Mouse (Mus musculus): ENCODE measurements at regions not wholly inside any gene's neighbourhood (a gene's known extent, or its start where the extent isn't known, plus 50 kb on each side); places are given as distances from the start of the nearest gene placed in this dataset.

DNA sequence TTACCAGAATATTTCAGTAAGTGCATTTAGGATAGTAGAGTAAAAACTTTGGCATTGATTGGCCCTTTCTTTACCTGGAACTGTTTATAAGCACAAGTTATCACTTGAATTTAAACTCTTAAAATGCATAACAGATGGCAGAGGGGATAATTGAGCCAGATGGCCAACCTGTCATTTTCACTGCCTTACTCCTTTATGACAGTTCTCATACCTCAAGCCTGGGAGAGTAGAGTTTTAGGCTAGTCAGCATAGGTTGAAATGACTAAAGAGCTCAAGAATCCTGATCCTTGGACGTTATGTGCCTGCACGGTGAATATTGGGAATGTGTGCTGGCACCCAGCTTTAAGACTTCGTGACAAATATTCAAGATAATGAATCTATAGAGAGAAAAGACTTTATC lies 369.1 kb upstream of the Slc35b3 start:
- Histone ChIP-seq H3K27me3 (replicated peaks; ENCODE audit: control insufficient read depth, insufficient read depth, low read length) (no peaks in the 10 kb centered on the region), H3K9ac (ENCODE audit: low read length) (no peak overlapping the region), H3K4me3 (ENCODE audit: low read depth, low read length) (no peak overlapping the region), H3K27ac (ENCODE audit: low read depth, low read length) (no peak overlapping the region), H3K4me2 (ENCODE audit: low read length) (no peak overlapping the region), H3K4me1 (ENCODE audit: control insufficient read depth, insufficient read depth, low read length) (no peaks in the 10 kb centered on the region), H3K9me3 (replicated peaks; ENCODE audit: control insufficient read depth, low read length) (no peaks in the 10 kb centered on the region), H3K36me3 (ENCODE audit: control insufficient read depth, insufficient read depth, low read length) (no peaks in the 10 kb centered on the region)
- no peak for DNase-seq (ENCODE audit: low spot score)
- 88% methylated on average over 3 of the region's 3 CpGs for WGBS
- no peak for ATAC-seq

DNA sequence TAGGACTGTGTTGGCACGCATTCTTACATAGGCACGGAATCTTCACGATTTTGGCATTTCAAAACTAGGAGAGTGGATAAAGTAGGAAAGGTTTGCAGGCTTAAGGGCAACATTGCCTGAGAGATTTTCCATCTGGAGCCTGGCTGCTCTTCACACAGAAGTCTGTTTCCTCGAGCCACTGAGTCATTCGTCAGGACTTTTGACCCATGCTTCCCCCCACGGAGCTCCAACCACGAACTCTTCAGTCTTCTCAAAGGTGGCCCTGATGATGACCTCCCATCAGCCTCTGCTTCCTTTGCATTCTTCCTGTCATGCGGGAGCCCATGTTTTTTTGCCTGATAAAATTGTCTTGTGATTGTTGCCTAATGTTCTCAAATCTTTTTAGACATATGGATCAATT lies 365.5 kb upstream of the Slc35b3 start:
- no peaks in the 10 kb centered on the region for H3K36me3 ChIP-seq (ENCODE audit: control insufficient read depth, insufficient read depth, low read length)
- H3K9me3 ChIP-seq (replicated peaks; ENCODE audit: control insufficient read depth, low read length): no peaks in the 10 kb centered on the region
- no peak overlapping the region for H3K9ac ChIP-seq (ENCODE audit: low read length)
- no peak overlapping the region for H3K4me3 ChIP-seq (ENCODE audit: low read depth, low read length)
- ATAC-seq (no peak), DNase-seq (ENCODE audit: low spot score) (no peak)
- no peak overlapping the region for H3K27ac ChIP-seq (ENCODE audit: low read depth, low read length)
- H3K4me2 ChIP-seq (ENCODE audit: low read length): no peak overlapping the region
- 88% methylated on average over 8 of the region's 8 CpGs for WGBS
- no peaks in the 10 kb centered on the region for H3K4me1 ChIP-seq (ENCODE audit: control insufficient read depth, insufficient read depth, low read length)
- no peaks in the 10 kb centered on the region for H3K27me3 ChIP-seq (replicated peaks; ENCODE audit: control insufficient read depth, insufficient read depth, low read length)

- no peaks in the 10 kb centered on the region for H3K36me3 ChIP-seq (ENCODE audit: control insufficient read depth, insufficient read depth, low read length)
- ATAC-seq: no peak
- H3K9me3 ChIP-seq (replicated peaks; ENCODE audit: control insufficient read depth, low read length): no peaks in the 10 kb centered on the region
- no peaks in the 10 kb centered on the region for H3K27me3 ChIP-seq (replicated peaks; ENCODE audit: control insufficient read depth, insufficient read depth, low read length)
- no peak overlapping the region for H3K4me3 ChIP-seq (ENCODE audit: low read depth, low read length)
- 95% methylated on average over 3 of the region's 3 CpGs for WGBS
- H3K27ac ChIP-seq (ENCODE audit: low read depth, low read length): no peak overlapping the region
- H3K4me1 ChIP-seq (ENCODE audit: control insufficient read depth, insufficient read depth, low read length): no peaks in the 10 kb centered on the region
- no peak overlapping the region for H3K4me2 ChIP-seq (ENCODE audit: low read length)
- no peak for DNase-seq (ENCODE audit: low spot score)
- H3K9ac ChIP-seq (ENCODE audit: low read length): no peak overlapping the region
Measured at GRCm38 (mm10) chr13:39321111-39321510, 360.4 kb upstream of the Slc35b3 start.

DNA sequence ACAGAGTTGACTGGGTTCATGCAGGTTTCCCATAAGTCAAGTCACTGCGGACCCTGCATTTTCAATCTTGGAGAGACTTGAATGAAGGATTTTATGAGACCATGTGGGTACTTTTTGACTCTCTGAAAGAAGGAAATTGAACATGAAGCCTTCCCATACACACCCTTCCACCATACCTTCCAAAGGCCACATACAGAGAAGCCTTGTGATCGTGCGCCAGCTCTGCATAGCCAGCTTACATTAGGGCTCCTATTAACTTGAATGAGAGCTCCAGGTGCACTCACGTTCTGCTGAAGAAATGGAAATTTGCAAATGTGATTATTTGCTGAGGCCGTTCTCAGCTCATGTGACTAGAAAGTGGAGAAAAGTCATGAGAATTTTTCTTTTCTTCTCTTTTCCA lies 349.1 kb upstream of the Slc35b3 start:
- Histone ChIP-seq H3K4me2 (ENCODE audit: low read length) (no peak overlapping the region), H3K4me3 (ENCODE audit: low read depth, low read length) (no peak overlapping the region), H3K27me3 (replicated peaks; ENCODE audit: control insufficient read depth, insufficient read depth, low read length) (no peaks in the 10 kb centered on the region), H3K4me1 (ENCODE audit: control insufficient read depth, insufficient read depth, low read length) (no peaks in the 10 kb centered on the region), H3K36me3 (ENCODE audit: control insufficient read depth, insufficient read depth, low read length) (no peaks in the 10 kb centered on the region), H3K27ac (ENCODE audit: low read depth, low read length) (no peak overlapping the region), H3K9ac (ENCODE audit: low read length) (no peak overlapping the region), H3K9me3 (replicated peaks; ENCODE audit: control insufficient read depth, low read length) (no peaks in the 10 kb centered on the region)
- no peak for DNase-seq (ENCODE audit: low spot score)
- ATAC-seq: no peak
- 91% methylated on average over 5 of the region's 5 CpGs for WGBS

- ATAC-seq (no peak), DNase-seq (ENCODE audit: low spot score) (peak; percentile 28)
- 81% methylated on average over 9 of the region's 9 CpGs for WGBS
- no peak overlapping the region for H3K27ac ChIP-seq (ENCODE audit: low read depth, low read length)
- no peak overlapping the region for H3K9ac ChIP-seq (ENCODE audit: low read length)
- H3K4me3 ChIP-seq (ENCODE audit: low read depth, low read length): no peak overlapping the region
- H3K4me2 ChIP-seq (ENCODE audit: low read length): no peak overlapping the region
- no peaks in the 10 kb centered on the region for H3K27me3 ChIP-seq (replicated peaks; ENCODE audit: control insufficient read depth, insufficient read depth, low read length)
- H3K4me1 ChIP-seq (ENCODE audit: control insufficient read depth, insufficient read depth, low read length): no peaks in the 10 kb centered on the region
- H3K36me3 ChIP-seq (ENCODE audit: control insufficient read depth, insufficient read depth, low read length): no peaks in the 10 kb centered on the region
- no peaks in the 10 kb centered on the region for H3K9me3 ChIP-seq (replicated peaks; ENCODE audit: control insufficient read depth, low read length)
Measured at GRCm38 (mm10) chr13:39307845-39308244, 347.2 kb upstream of the Slc35b3 start.

GRCm38 (mm10) chr13:39306851-39307250 lies 346.2 kb upstream of the Slc35b3 start:
- Histone ChIP-seq H3K27me3 (replicated peaks; ENCODE audit: control insufficient read depth, insufficient read depth, low read length) (no peaks in the 10 kb centered on the region), H3K9me3 (replicated peaks; ENCODE audit: control insufficient read depth, low read length) (no peaks in the 10 kb centered on the region), H3K4me2 (ENCODE audit: low read length) (no peak overlapping the region), H3K4me3 (ENCODE audit: low read depth, low read length) (no peak overlapping the region), H3K4me1 (ENCODE audit: control insufficient read depth, insufficient read depth, low read length) (no peaks in the 10 kb centered on the region), H3K27ac (ENCODE audit: low read depth, low read length) (no peak overlapping the region), H3K9ac (ENCODE audit: low read length) (no peak overlapping the region), H3K36me3 (ENCODE audit: control insufficient read depth, insufficient read depth, low read length) (no peaks in the 10 kb centered on the region)
- ATAC-seq: no peak
- DNase-seq (ENCODE audit: low spot score): no peak
- 91% methylated on average over 3 of the region's 3 CpGs for WGBS

DNA sequence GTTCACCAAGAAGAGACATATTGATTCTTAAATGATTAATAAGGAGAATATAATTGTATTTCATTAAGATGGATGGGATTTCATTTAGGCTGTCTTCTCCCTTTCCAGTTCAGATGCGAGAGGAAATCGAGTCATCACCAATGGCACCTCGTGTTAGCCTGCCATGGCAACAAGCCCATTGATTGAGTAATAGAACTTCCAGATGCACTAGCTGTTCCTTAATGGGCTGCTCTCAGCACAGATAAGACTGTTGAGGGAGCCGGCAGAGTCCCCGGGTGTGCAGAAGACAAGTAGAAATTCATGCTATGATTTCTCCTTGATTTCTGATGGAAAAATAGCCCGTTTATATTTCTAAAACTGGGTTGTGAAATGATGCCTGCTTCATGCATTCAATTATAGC lies 336.5 kb upstream of the Slc35b3 start:
- ATAC-seq (no peak), DNase-seq (ENCODE audit: low spot score) (no peak)
- Histone ChIP-seq H3K9me3 (replicated peaks; ENCODE audit: control insufficient read depth, low read length) (no peaks in the 10 kb centered on the region), H3K36me3 (ENCODE audit: control insufficient read depth, insufficient read depth, low read length) (no peaks in the 10 kb centered on the region), H3K4me2 (ENCODE audit: low read length) (no peak overlapping the region), H3K4me1 (ENCODE audit: control insufficient read depth, insufficient read depth, low read length) (no peaks in the 10 kb centered on the region), H3K27ac (ENCODE audit: low read depth, low read length) (no peak overlapping the region), H3K9ac (ENCODE audit: low read length) (no peak overlapping the region), H3K4me3 (ENCODE audit: low read depth, low read length) (no peak overlapping the region), H3K27me3 (replicated peaks; ENCODE audit: control insufficient read depth, insufficient read depth, low read length) (no peaks in the 10 kb centered on the region)
- WGBS: 81% methylated on average over 6 of the region's 6 CpGs

- no peak for DNase-seq (ENCODE audit: low spot score)
- no peak overlapping the region for H3K4me2 ChIP-seq (ENCODE audit: low read length)
- H3K9me3 ChIP-seq (replicated peaks; ENCODE audit: control insufficient read depth, low read length): no peaks in the 10 kb centered on the region
- no peak for ATAC-seq
- H3K4me3 ChIP-seq (ENCODE audit: low read depth, low read length): no peak overlapping the region
- no peaks in the 10 kb centered on the region for H3K4me1 ChIP-seq (ENCODE audit: control insufficient read depth, insufficient read depth, low read length)
- H3K27ac ChIP-seq (ENCODE audit: low read depth, low read length): no peak overlapping the region
- H3K27me3 ChIP-seq (replicated peaks; ENCODE audit: control insufficient read depth, insufficient read depth, low read length): no peaks in the 10 kb centered on the region
- no peak overlapping the region for H3K9ac ChIP-seq (ENCODE audit: low read length)
- 85% methylated on average over 5 of the region's 6 CpGs for WGBS
- H3K36me3 ChIP-seq (ENCODE audit: control insufficient read depth, insufficient read depth, low read length): no peaks in the 10 kb centered on the region
Measured at GRCm38 (mm10) chr13:39290216-39290960, 329.7 kb upstream of the Slc35b3 start.

GRCm38 (mm10) chr13:39282272-39282671 lies 321.6 kb upstream of the Slc35b3 start:
- DNase-seq (ENCODE audit: low spot score): no peak
- ATAC-seq: no peak
- Histone ChIP-seq H3K27ac (ENCODE audit: low read depth, low read length) (no peak overlapping the region), H3K4me1 (ENCODE audit: control insufficient read depth, insufficient read depth, low read length) (no peaks in the 10 kb centered on the region), H3K4me3 (ENCODE audit: low read depth, low read length) (no peak overlapping the region), H3K4me2 (ENCODE audit: low read length) (no peak overlapping the region), H3K9ac (ENCODE audit: low read length) (no peak overlapping the region), H3K9me3 (replicated peaks; ENCODE audit: control insufficient read depth, low read length) (no peaks in the 10 kb centered on the region), H3K27me3 (replicated peaks; ENCODE audit: control insufficient read depth, insufficient read depth, low read length) (no peaks in the 10 kb centered on the region), H3K36me3 (ENCODE audit: control insufficient read depth, insufficient read depth, low read length) (no peaks in the 10 kb centered on the region)
- 89% methylated on average over 2 of the region's 2 CpGs for WGBS
